Mouse (Mus musculus): ENCODE results near the gene Rbfox1.

DNA sequence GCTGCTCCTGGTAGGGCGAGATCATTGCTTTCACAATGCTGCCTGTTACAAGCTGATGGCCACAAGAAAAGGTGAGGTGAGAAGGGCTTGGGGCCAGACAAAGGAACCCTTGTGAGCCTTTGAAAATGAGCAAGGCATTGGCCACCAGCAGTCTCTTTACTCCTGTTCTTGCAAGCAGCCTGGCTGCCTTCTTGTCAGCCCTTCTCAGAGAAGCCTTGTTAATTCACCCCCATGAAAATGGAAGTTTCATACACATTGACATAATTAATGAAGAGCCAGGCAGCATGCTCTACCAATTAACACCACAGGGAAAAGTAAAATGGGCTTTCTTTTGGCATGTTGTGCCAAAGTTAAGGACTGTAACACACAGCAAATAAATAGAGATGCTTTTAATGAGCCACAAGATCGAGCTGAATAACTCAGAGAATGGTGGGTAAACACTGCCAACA is 1076.8 kb downstream of the Rbfox1 start:
- TF ChIP-seq CTCF (IDR thresholded peaks at IDR 0.05; ENCODE audit: low read depth, low read length), result no peak
- TF ChIP-seq POLR2AphosphoS5 (IDR thresholded peaks at IDR 0.05; ENCODE audit: insufficient replicate concordance, low read depth, low read length), result no peak
